Mouse (Mus musculus) hindbrain, postnatal 0 days (tissue): Measurements from ENCODE around the gene Il13. TPM values are rescaled to one million over a fixed set of nuclear protein-coding genes. Genes with fewer than 3 reads are reported as not detected.

ENCODE experiments used
- ATAC-seq: fragments of 200-750 bp; cut with Nextera tagmentation; 2 replicates; pipeline ENCODE4 v1.8.0; 2017; ENCODE audit warnings: mild to moderate bottlenecking, moderate TSS enrichment, moderate library complexity
- DNase-seq: peaks from one replicate; pipeline ENCODE4 v3.0.0-alpha.2; 2015; ENCODE audit warnings: low spot score
- H3K27ac ChIP-seq: fragments of 300-500 bp; sonication (generic); 2 replicates; pipeline ENCODE4 v1.5.1; 2014; ENCODE audit warnings: mild to moderate bottlenecking
- H3K27me3 ChIP-seq: fragments of 300-500 bp; sonication (generic); 2 replicates; pipeline ENCODE4 v1.6.1; 2014; ENCODE audit warnings: low read length, mixed read lengths; ENCODE audit not compliant: insufficient read depth
- H3K36me3 ChIP-seq: fragments of 300-500 bp; sonication (generic); 2 replicates; pipeline ENCODE4 v1.6.1; 2014; ENCODE audit warnings: low read length, mixed read lengths; ENCODE audit not compliant: insufficient read depth
- H3K4me1 ChIP-seq: fragments of 300-500 bp; sonication (generic); 2 replicates; pipeline ENCODE4 v1.6.1; 2014; ENCODE audit warnings: antibody characterized with exemption, low read length, mixed read lengths; ENCODE audit not compliant: insufficient read depth
- H3K4me2 ChIP-seq: fragments of 300-500 bp; sonication (generic); 2 replicates; pipeline ENCODE4 v1.6.1; 2014; ENCODE audit warnings: low read depth, mild to moderate bottlenecking, low read length, moderate library complexity, mixed read lengths
- H3K4me3 ChIP-seq: fragments of 300-500 bp; sonication (generic); 2 replicates; pipeline ENCODE4 v1.5.1; 2014; ENCODE audit warnings: low read length
- H3K9ac ChIP-seq: fragments of 300-500 bp; sonication (generic); replicated peaks from 2 replicates; pipeline ENCODE4 v1.6.1; 2014; ENCODE audit warnings: mild to moderate bottlenecking, low read length, moderate library complexity, mixed read lengths
- H3K9me3 ChIP-seq: fragments of 300-500 bp; sonication (generic); 2 replicates; pipeline ENCODE4 v1.6.1; 2016; ENCODE audit warnings: low read length, mixed read lengths
- CTCF ChIP-seq: IDR thresholded peaks from 2 replicates; pipeline ENCODE4 v1.5.1; 2016; ENCODE audit warnings: antibody characterized with exemption, control low read depth, low read depth
- WGBS: fragments of 180-500 bp; shearing (Covaris S2); extraction: QIAGEN DNeasy Blood & Tissue Kit; methylation state at CpG from one replicate; pipeline ENCODE4 v1.1.7; 2014; 5-methylcytosine and 5-hydroxymethylcytosine counted together
- polyA plus RNA-seq: library from polyadenylated mRNA; unstranded; fragments of >200 nt; fragmentation: Nextera tagmentation; extraction: Ambion mirVana; gene quantifications from 2 replicates; pipeline ENCODE4 v1.2.1, GENCODE M21; 2015
- total RNA-seq: library from RNA; depleted of rRNA; stranded (reverse); fragments of >200 nt; gene quantifications from 2 replicates; pipeline ENCODE4 v1.2.3, GENCODE M21; 2014

The Il13 gene
- total and polyA plus RNA-seq, 2 experiments from 2014 or later = not detected

- ATAC-seq = no peak
- Histone ChIP-seq H3K4me1 (no peaks in the 10 kb centered on the region), H3K27me3 (no peaks in the 10 kb centered on the region), H3K27ac (no peak overlapping the region), H3K36me3 (peaks cover 5% of the 10 kb centered on the region; the same call in 1 of the 2 replicates), H3K9ac (no peak overlapping the region), H3K4me2 (no peak overlapping the region), H3K4me3 (no peak overlapping the region), H3K9me3 (no peaks in the 10 kb centered on the region)
- DNase-seq = peak; percentile 10
- 76% methylated on average over 14 of the region's 14 CpGs for WGBS
- no peak for TF ChIP-seq CTCF
Measured at GRCm38 (mm10) chr11:53662794-53663674, 28.5 kb upstream of the Il13 start.

DNA sequence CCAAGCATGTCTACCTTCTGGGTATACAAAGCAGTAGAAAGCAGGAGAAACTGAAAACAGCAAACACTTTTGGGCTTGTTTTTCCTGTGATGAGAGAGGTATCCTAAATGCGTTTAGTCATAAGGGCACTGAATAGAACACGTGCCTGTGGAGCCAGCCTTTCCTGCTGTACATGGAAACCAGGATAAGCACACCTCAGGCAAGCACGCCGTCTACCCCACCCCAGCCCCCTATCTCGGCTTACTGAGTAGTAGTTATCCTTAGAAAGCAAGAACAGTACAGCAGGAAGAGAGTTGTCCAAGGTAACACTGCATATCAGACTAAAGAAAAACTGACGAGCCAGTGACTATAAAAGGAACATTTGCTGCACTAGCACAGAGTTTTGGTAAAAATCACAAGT is 23.3 kb upstream of the Il13 start:
- Histone ChIP-seq H3K27me3 (no peaks in the 10 kb centered on the region), H3K4me2 (no peak overlapping the region)
- WGBS = 91% methylated on average over 6 of the region's 6 CpGs

GRCm38 (mm10) chr11:53657381-53657780 is 22.9 kb upstream of the Il13 start:
- TF ChIP-seq CTCF = no peak
- no peaks in the 10 kb centered on the region for H3K27me3 ChIP-seq
- peaks cover 6% of the 10 kb centered on the region; the same call in 1 of the 2 replicates for H3K36me3 ChIP-seq
- H3K9ac ChIP-seq = no peak overlapping the region
- H3K27ac ChIP-seq = no peak overlapping the region
- no peak overlapping the region for H3K4me3 ChIP-seq
- H3K4me2 ChIP-seq = no peak overlapping the region
- 89% methylated on average over 8 of the region's 8 CpGs for WGBS
- no peaks in the 10 kb centered on the region for H3K9me3 ChIP-seq
- no peak for ATAC-seq
- no peaks in the 10 kb centered on the region for H3K4me1 ChIP-seq
- no peak for DNase-seq

More for the DNA sequence above, 23.3 kb upstream of the Il13 start:
- no peak for DNase-seq
- Histone ChIP-seq H3K9ac (no peak overlapping the region), H3K9me3 (no peaks in the 10 kb centered on the region), H3K4me3 (no peak overlapping the region), H3K36me3 (peaks cover 3% of the 10 kb centered on the region; the same call in 1 of the 2 replicates), H3K4me1 (no peaks in the 10 kb centered on the region), H3K27ac (no peak overlapping the region)
- ATAC-seq = no peak
- no peak for TF ChIP-seq CTCF

- H3K27me3 ChIP-seq = no peaks in the 10 kb centered on the region
- ATAC-seq (no peak), DNase-seq (no peak)
- WGBS = 92% methylated on average over 9 of the region's 9 CpGs
- no peak overlapping the region for H3K4me2 ChIP-seq
- no peak overlapping the region for H3K9ac ChIP-seq
- H3K36me3 ChIP-seq = peaks cover 8% of the 10 kb centered on the region; the same call in 1 of the 2 replicates
- H3K4me1 ChIP-seq = no peaks in the 10 kb centered on the region
- no peak for TF ChIP-seq CTCF
- H3K4me3 ChIP-seq = no peak overlapping the region
- H3K27ac ChIP-seq = no peak overlapping the region
- H3K9me3 ChIP-seq = no peaks in the 10 kb centered on the region
Measured at GRCm38 (mm10) chr11:53656558-53657202, 22.2 kb upstream of the Il13 start.

DNA sequence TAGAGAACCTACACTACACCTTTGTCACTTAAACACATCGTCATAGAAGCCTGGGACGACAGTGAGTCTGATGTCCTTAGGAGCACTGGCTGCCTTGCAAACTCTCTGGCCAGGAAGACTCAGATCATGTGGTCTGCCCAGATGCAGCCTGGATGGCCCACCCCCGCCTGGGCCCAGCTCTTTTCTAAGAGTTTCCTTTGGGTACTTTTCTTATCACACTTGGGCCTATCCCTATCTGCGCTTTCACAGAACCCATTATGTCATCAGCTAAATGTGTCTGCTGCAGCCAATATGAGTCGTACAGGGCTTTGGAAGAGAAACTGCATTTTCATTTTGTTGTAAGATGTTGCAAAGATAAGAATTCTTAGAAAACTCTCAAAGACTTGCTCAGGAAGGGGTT is 20.5 kb upstream of the Il13 start:
- DNase-seq (no peak), ATAC-seq (no peak)
- Histone ChIP-seq H3K4me1 (no peaks in the 10 kb centered on the region), H3K4me2 (no peak overlapping the region), H3K9me3 (no peaks in the 10 kb centered on the region), H3K4me3 (no peak overlapping the region), H3K9ac (no peak overlapping the region), H3K27ac (no peak overlapping the region), H3K36me3 (peaks cover 19% of the 10 kb centered on the region), H3K27me3 (no peaks in the 10 kb centered on the region)
- TF ChIP-seq CTCF = no peak
- WGBS = 91% methylated on average over 5 of the region's 5 CpGs

DNA sequence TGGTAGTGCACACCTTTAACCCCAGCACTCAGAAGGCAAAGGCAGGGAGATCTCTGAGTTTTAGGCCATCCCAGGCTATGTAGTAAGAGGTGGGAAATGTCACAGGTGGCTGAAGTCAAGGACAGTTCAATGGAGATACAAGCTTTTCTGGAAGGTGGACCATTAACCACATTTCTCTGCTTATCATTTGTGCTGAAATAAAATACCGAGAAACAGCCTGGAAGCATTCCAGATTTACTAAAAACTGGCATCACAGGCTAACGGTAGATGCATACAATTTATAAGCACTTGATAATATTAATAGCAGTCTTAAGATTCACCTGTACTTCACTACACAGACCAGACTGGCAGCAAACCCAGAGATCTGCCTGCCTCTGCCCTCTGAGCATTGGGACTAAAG is 17.9 kb upstream of the Il13 start:
- H3K36me3 ChIP-seq = peaks cover 25% of the 10 kb centered on the region
- no peaks in the 10 kb centered on the region for H3K4me1 ChIP-seq
- H3K9me3 ChIP-seq = no peaks in the 10 kb centered on the region
- DNase-seq = no peak
- TF ChIP-seq CTCF = no peak
- whole genome bisulfite sequencing = 93% methylated on average over 2 of the region's 2 CpGs
- H3K4me2 ChIP-seq = no peak overlapping the region
- no peak for ATAC-seq
- no peaks in the 10 kb centered on the region for H3K27me3 ChIP-seq
- H3K9ac ChIP-seq = no peak overlapping the region
- no peak overlapping the region for H3K27ac ChIP-seq
- no peak overlapping the region for H3K4me3 ChIP-seq
